Mouse (Mus musculus): ENCODE results near the gene Mblac2.

- TF ChIP-seq POLR2A (IDR thresholded peaks at IDR 0.05; ENCODE audit: insufficient read length, low read depth) (no peak), TCF3 (IDR thresholded peaks at IDR 0.05; ENCODE audit: insufficient read length, low read depth) (no peak), MYOD1 (IDR thresholded peaks at IDR 0.05; ENCODE audit: control insufficient read depth in 1 of 3, insufficient read length in 2 of 3, low read depth in 2 of 3) (no peak), SRF (IDR thresholded peaks at IDR 0.05; ENCODE audit: control insufficient read depth, insufficient read length, low read depth) (no peak), MYOG (IDR thresholded peaks at IDR 0.05; ENCODE audit: control insufficient read depth in 1 of 3, insufficient read depth in 1 of 3, insufficient read length in 2 of 3, low read depth in 2 of 3) (no peak), USF1 (IDR thresholded peaks at IDR 0.05; ENCODE audit: low read depth) (peak; percentile 2), POLR2AphosphoS2 (IDR thresholded peaks at IDR 0.05; ENCODE audit: insufficient read length, low read depth) (no peak), MAX (IDR thresholded peaks at IDR 0.05; ENCODE audit: low read depth) (no peak), CEBPB (IDR thresholded peaks at IDR 0.05; ENCODE audit: insufficient read depth, poor library complexity, severe bottlenecking) (no peak), REST (IDR thresholded peaks at IDR 0.05; ENCODE audit: insufficient read depth, insufficient read length) (no peak)
Measured at GRCm38 (mm10) chr13:81664331-81664698, 46.8 kb upstream of the Mblac2 start.
